Mouse (Mus musculus): ENCODE data around the gene Zfp961.
"Not testable (repeated sequence)": the region's sequence is repeated elsewhere in the genome, so short reads cannot be mapped to it uniquely, and the experiment has no call there.

The Zfp961 gene

GRCm38 (mm10) chr8:72018141-72018540 is 67.3 kb downstream of the Zfp961 start:
- no peak for DNase-seq (ENCODE audit: low spot score)

- not testable (repeated sequence) for DNase-seq (ENCODE audit: low spot score)
Observed at GRCm38 (mm10) chr8:72019022-72019421, 68.2 kb downstream of the Zfp961 start.

GRCm38 (mm10) chr8:72019816-72020215 is 69.0 kb downstream of the Zfp961 start:
- no peak for DNase-seq (ENCODE audit: low spot score)

GRCm38 (mm10) chr8:72024886-72025285 is 74.0 kb downstream of the Zfp961 start:
- not testable (repeated sequence) for DNase-seq (ENCODE audit: low spot score)

- peak; percentile 47 for DNase-seq (ENCODE audit: low spot score)
Observed at GRCm38 (mm10) chr8:72032926-72033325, 82.1 kb downstream of the Zfp961 start.

GRCm38 (mm10) chr8:72040918-72041317 is 90.1 kb downstream of the Zfp961 start, which contains the start of gene Olfr372:
Gene Olfr372 (plus strand): TSS chr8:72041218.
- DNase-seq (ENCODE audit: low spot score), result not testable (repeated sequence)

GRCm38 (mm10) chr8:72042493-72042892 is 91.7 kb downstream of the Zfp961 start:
- DNase-seq (ENCODE audit: low spot score), result no peak
